Mouse (Mus musculus): ENCODE measurements around the gene Efcc1. TPM values are rescaled to one million over a fixed set of nuclear protein-coding genes. Genes with fewer than 3 reads are reported as not detected.
A peak's percentile ranks its signal among the peaks of the same experiment; 100 is the strongest.
"Not testable (repeated sequence)": the region's sequence is repeated elsewhere in the genome, so short reads cannot be mapped to it uniquely, and the experiment has no call there.

Efcc1 gene
- total RNA-seq, 2 experiments from 2014 or later = not detected

DNA sequence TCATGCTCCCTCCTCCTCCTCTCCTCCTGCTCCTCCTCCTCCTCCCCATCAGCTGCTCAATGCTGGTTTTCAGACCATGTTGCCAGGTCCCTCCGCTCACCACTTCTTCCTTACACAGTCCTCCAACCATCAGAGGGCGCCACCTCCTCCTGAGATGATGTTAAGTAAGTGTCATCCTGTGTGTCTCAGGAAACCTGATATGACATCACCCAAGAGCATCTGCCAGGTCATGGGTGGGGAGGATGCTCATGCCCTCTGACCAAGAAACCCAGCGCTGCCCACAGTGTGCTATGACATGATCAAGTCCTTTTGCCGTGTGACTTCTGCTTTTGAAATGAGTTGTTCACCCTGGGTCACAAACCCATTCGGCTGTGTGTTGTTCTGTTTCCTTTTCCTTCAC, 12.1 kb downstream of the Efcc1 start:
- peak; percentile 69 for ATAC-seq (ENCODE audit: poor library complexity, severe bottlenecking)

DNA sequence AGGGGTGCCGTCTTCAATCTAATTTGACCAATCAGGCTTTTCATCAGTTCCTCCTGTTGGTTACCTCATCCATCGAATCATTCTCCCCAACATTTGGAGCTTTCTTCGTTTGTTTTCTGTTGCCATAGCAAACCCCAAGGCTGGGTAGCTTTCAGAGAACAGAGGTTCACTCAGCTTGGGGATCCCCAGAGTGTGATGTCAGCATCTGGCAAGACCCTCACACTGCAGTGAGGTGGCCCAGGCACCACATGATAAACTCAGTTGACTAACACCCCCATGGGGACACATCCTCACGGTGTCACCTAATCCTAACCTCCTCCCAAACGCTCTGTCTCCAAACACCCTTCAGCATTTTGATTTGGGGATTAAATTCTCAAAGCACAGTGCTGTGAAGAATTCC, 12.6 kb downstream of the Efcc1 start:
- no peak for ATAC-seq (ENCODE audit: poor library complexity, severe bottlenecking)

DNA sequence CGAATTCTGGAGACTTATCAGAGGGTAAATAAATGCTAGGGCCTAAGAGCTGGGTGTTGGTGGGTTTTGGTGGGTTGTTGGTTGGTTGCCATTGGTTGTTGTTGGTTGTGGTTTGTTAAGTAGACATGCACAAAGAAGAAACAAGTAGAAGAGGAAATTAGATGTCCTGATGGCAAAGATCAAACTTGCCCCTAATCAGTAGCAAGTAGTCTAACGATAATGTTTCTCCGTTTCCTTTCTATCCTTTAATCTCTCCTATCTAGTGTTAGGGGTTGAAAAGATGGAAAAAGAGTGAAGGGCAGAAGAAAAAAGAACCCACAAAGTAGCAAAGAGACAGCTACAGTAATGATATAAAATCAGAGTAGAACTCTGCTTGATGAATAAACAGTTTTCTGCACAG, 14.0 kb downstream of the Efcc1 start:
- ATAC-seq (ENCODE audit: poor library complexity, severe bottlenecking) = no peak

DNA sequence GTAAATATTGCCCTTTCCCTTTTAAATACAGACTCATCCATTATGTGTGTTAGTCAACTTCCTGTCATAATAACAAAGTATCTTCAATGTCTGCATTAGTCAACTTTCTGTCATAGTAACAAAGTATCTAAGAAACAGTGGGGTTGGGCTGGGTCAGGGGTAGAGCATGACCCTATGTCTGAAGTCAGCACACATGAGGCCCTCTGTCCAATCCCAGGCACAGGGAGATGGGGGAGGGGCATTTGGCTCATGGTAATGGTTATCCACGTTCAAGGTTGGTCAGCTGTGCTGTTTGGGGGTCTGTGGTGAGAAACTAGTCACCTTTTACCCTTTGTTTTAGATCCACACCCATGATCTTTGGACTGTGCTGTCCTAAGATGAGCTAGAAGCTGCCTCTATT, 14.6 kb downstream of the Efcc1 start:
- ATAC-seq (ENCODE audit: poor library complexity, severe bottlenecking) = no peak

DNA sequence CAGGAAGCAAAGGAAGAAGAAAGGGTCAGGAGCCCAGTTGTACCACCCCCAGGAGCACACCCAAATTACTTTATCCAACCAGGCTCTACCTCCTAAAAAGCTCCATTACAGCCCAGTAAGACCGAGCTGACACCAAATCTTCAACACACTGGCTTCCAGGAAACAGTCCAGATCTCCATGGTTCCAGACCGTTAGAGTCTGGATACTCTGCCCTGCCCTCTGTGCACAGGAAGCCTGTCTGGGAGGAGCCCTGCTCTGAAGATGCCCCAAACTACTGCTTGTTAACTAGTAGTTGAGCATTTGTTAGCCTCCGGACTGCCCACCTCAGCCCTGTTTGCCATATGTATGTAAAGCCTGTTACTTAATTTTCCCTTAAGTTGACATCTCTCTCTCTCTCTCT, 15.4 kb downstream of the Efcc1 start:
- no peak for ATAC-seq (ENCODE audit: poor library complexity, severe bottlenecking)

DNA sequence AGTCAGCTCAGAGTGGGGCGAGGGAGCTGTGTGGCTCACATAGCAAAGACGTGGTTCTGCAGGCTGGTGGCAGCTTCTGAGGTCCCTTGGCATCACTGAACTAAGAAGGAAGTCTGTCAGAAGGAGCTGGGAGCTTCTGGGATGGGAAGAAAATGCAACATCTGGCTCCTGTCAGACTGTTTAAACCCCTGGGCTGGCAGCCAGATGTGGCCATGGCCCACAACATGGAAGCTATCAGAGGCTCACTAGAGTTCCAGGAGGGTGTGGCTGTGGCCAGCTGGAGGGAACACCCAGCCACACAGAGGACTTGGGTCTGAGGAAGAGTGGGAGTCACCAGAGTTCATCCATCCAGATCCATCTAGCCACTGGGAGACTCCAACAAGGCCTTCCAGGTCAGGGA, 16.2 kb downstream of the Efcc1 start:
- ATAC-seq (ENCODE audit: poor library complexity, severe bottlenecking) = no peak

DNA sequence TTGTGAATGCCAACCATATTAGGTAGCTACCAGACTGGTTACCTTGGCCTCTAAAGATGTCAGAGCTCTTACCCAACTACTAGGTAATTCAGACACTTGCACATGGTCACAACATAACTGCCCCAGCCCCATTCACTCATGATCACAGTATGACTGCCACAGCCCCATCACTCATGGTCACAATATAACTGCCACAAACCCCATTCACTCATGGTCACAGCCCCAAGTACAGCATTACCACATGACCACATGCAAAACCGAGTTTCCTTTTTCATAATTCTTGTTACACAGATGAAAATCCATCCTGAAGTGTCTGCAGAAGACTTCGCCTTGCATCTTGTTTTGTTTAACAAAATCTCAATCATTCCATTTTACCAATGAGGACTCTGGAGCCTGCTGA, 17.4 kb downstream of the Efcc1 start:
- no peak for ATAC-seq (ENCODE audit: poor library complexity, severe bottlenecking)

DNA sequence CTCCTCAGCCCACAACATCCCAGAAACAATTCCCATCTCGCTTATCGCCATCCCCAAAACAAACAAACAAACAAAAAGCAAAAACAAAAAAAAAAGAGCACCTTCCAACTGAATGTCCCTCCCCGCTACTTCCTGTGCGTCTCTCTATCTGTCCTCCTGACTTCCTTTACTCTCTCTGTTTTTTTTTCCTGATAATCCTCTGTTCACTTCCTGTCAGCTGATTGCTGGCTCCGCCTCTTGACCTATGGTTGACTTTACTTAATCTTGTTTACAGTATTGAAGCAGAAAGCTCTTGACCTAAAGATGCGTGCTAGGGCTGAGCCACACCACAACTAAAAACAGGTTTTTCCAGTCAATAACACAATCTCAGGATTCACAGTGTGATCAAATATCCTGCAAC, 17.9 kb downstream of the Efcc1 start:
- no peak for ATAC-seq (ENCODE audit: poor library complexity, severe bottlenecking)

DNA sequence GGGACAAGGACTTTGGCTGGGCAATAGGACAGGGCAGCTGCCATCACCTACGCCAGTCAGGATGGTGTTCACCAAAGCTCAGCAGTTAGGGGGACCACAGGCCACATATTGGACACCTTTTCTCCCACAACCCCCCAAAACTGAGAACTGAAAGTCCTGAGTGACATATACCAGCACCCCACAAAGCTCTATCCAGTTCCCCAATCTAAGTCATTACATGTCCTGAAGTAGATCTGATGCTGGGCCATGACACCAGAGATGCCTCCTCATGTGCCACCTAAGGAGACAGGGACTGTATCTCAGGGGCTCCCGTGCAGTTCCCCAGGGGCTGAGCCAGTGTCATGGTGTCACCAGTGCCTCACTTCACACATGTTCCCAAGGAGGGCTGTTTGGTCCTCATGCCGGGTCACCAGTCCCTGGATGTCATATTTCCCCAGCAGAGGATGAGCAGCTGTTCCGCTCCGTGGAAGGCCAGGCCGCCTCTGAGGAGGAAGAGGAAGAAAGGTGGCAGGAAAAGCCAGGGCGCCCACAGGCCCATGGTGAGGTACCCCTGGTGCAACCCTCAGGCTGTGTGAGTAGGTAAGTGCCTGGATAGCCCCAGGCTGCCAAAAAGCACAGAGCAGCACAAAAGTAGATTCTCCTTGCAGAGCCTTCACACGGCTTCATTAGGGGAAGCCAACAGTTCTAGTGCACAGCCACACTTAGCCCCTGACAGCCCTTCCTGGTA, 19.7 kb downstream of the Efcc1 start:
- peak; percentile 45; the same call in 1 of the 2 replicates for ATAC-seq (ENCODE audit: poor library complexity, severe bottlenecking)

DNA sequence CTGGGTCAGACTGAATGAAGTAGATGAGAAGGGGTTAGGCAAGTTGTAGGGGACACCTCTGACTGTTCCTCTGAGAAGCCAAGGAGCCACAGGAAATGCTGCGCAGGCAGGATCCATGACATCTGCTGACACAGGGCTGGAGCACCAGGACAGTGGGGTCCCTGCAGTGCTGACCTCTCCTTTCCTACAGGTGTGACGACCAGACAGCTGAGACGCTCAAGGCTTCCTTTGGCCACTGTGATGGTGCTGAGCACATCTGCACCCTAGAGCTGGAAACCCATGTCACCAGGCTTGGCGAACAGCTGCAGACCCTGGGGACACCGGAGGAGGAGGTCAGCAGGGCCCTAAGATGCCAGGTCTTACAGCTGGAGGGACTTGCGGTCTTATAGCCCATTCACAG, 20.9 kb downstream of the Efcc1 start:
- ATAC-seq (ENCODE audit: poor library complexity, severe bottlenecking) = no peak

DNA sequence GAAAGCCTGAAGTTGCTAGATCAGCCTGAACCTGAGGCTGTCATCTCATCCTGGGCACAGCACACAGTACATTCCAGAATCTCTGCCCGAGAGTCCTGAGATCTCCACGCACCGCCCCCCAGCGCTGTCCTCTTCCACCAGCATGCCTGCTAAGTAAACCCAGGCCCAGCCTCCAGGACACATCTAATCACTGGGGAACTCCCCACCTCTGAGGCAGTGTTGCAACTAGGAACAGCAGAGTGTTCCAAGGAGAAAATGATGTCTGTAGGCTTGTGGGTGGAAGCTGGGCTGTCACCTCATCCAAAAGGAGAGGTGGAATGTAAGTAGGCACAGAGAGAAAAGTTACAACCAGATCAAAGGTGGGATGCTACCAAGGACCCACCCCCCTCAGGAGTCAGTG, 24.5 kb downstream of the Efcc1 start:
- ATAC-seq (ENCODE audit: poor library complexity, severe bottlenecking) = no peak

DNA sequence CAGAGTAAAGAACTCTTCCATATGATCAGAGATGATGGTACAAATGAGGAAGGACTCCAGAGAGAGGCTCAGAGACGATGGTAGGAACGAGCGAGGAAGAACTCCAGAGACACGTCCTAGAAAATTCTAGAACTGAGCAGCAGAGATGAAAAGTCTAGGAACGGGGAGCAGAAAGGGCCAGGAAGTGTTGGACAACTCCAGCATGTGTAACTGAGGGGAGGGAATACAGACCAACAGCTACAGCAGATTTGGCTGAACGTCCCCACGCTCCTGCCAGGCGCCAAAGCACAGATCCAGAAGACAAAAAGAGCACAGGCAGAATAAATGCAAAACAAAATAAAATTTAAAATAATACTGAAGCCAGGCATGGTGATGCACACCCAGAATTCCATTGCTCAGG, 26.2 kb downstream of the Efcc1 start:
- no peak for ATAC-seq (ENCODE audit: poor library complexity, severe bottlenecking)

DNA sequence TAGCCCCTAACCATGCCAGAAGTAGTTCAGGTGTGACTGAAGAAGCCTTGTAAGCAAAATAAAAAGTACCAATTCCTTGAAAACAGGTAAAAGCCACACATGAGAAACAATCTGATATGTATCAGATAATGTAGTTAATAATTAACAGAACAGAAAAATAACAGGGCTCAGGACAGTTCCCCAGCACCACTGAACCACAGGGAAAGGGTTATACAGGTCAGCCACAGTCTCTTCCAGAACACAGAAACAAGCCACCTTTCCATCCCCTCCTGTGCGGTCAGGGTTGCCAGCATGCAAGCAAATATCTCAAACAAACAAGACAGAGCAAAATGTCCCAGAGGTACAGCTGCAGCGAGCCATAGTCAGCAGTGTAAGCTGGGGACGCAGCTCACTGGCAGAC, 28.7 kb downstream of the Efcc1 start:
- no peak for ATAC-seq (ENCODE audit: poor library complexity, severe bottlenecking)

DNA sequence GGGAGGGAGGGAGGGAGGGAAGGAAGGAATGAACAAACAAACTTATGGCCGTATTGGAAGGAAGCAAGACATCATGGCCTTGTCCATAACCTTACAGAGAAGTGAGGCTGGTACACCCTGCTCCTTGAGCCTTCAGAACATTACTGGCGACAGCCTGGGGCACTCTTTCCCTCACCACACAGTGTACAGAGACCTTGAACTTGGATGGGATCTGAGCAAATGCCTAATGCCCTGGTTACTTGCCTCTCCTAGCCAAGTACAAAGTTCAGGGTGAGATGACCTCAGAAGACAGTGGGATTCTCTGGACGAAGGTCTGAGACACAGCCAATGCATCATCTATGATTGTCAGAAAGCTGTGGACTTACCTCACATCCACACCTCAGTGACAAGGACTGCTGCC, 29.2 kb downstream of the Efcc1 start:
- no peak for ATAC-seq (ENCODE audit: poor library complexity, severe bottlenecking)

DNA sequence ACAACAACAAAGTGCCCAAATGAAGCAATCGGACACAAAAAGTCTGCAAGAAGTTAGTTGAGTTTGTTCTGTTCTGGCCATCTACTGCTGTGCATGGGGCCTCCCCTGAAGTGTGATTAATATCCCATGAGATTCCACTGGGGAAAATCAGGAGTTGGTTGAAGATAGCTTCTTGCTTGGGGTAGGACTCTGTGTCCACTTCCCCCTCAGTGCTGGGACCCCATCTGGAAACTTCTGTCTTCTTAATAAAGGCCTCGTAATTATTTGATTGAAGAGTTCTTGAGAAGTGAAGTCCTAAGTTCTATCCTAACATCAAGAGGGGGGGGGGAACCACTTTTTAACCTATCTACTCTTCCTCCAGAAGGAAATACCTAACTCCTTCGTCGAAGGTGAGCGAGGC, 31.5 kb downstream of the Efcc1 start:
- ATAC-seq (ENCODE audit: poor library complexity, severe bottlenecking) = no peak

DNA sequence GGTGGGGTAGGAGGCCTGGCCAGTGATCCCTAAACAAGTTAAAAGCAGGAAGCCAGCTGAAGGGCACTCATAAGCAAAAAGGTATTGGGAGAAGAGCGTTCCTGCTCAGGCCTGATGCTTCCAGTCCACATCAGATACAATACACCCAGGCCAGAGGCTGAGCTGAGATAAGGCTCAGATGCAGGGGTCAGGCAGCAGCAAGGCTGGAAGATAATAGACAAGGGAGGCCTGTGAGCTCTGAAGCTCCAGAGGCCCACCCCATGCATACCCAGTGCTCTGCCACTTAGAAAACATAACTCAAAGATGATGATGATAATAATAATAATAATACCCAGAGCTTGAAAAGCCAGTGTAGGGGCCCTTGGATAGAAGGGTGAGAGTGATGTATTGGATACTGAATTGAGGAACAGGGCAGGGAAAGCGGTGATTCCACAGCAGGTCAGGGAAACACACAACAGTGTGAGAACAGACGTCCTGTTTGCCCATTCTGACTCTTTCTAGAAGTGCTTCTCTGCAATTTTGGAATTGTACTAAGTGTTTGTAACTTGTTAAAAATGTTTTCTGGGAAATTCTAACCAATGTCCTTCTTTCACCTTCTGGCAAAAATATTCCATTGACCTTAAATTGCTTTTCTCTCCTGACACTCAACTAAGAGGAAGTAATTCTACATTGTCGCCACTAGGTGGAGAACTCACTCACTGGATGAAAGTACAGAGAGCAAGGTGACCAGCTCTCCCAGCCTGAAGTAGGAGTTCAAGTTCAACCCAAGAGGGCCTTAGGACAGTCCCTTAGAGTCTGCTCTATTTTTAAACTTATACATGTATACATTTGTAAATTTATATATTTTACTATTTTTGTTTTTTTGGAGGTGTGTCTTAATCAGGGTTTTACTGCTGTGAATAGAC, 33.0 kb downstream of the Efcc1 start:
- peak; percentile 84 for ATAC-seq (ENCODE audit: poor library complexity, severe bottlenecking)

DNA sequence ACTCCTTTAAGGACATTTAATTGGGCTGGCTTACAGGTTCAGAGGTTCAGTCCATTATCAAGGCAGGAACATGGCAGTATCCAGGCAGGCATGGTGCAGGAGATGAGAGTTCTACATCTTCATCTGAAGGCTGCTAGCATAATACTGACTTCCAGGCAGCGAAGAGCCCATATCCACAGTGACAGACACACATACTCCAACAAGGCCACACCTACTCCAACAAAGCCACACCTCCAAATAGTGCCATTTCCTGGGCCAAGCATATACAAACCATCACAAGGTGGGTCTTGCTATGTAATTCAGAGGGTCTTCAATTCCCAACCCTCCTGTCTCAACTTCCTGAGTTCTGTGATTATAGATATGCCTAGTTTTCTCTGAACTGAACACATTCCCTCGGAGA, 33.6 kb downstream of the Efcc1 start:
- ATAC-seq (ENCODE audit: poor library complexity, severe bottlenecking) = not testable (repeated sequence)

DNA sequence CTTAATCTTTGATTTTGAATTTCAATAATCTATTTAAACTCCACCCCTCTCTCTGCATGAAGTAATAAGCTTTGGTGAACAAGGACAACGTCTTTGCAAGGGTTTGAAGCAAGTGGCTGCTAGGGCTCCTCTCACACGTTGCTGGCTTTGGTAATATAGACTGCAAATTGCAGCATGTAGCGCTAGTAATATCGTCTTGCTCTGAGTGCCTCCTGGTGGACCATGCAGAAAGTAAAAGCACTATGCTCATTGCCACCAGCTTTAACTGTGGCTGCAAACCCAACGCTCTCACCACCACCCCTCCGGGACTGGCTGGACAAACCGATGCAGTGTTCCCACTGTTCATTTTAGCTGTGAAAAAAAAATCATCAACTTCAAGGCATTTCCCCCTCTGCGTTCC, 40.0 kb downstream of the Efcc1 start:
- ATAC-seq (ENCODE audit: poor library complexity, severe bottlenecking) = 0 out of 2 replicates have a peak, but pooled peaks have one; percentile 47

DNA sequence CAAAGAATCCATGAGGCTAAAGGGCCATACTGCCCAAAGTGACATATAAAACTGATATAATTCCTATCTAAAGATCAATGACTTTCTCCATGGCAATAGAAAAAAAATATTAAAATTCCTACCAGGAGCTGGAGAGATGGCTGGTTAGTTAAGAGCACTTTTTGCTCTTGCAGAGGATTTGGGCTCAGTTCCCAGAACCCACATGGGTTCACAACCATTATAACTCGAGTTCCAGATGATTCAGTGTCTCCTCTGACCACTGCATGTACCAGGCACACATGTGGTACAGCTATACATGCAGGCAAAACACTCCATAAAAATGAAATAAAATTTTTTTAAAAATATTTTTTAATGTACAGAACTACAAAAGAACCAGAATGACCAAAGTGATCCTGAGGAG, 43.8 kb downstream of the Efcc1 start:
- no peak for ATAC-seq (ENCODE audit: poor library complexity, severe bottlenecking)

DNA sequence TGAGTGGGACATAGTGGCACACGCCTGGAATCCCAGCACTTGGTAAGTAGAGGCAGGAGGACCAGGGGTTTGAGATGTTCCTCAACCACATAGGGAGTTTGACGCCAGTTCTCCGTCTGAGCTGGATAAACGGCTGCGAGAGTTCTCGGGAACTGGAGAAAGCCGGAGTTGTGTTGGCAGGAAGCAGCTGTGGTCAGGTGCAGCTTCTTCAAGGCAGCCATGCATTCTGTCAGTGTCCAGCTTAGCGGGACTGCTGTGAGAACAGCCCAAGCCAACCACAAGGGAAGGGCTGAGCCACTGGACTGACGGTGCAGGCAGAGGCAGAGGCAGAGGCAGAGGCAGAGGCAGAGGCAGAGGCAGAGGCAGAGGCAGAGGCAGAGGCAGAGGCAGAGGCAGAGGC, 44.2 kb downstream of the Efcc1 start:
- no peak for ATAC-seq (ENCODE audit: poor library complexity, severe bottlenecking)

DNA sequence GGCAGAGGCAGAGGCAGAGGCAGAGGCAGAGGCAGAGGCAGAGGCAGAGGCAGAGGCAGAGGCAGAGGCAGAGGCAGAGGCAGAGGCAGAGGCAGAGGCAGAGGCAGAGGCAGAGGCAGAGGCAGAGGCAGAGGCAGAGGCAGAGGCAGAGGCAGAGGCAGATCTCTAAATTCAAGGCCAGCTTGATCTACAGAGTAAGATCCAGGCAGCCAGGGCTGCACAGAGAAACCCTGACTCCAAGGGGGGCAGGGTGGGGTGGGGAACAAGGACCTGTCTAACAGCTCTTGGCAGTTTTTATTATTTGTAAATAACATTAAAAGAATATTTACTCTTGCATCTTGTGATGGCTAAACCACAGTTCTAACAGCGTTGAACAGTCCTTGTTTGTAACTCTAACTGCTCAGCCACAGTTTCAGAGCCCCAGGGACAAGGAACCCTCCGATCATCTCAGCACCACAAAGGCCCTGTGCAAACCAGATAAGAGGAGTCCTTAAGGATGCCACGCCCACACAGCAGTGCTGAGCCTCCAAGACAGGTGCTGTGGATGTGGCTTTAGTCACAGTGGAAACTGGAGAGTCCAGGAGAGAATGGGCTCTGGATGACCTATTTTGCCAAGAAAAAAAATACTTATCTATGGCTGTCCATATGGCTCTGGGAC, 45.0 kb downstream of the Efcc1 start:
- ATAC-seq (ENCODE audit: poor library complexity, severe bottlenecking) = peak; percentile 46; the same call in 1 of the 2 replicates

DNA sequence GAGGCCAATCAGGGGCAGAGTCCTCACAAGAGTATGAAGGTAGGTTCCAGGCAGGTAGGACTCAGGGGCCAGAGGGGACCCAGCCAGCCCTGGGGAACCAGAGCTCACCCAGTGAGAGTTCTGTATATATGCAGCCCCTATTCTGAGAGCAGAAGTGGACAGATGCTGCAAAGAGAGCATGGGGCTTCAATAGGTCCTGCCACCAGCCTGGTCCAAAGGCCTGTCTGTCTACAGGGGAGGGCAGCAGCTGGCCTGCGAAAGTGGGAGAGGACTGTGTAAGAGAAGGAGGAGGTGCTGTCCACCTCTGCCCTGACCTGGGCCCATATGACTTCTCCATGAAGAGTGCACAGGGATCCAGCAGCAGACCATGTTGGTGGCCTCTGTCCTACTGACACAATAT, 46.0 kb downstream of the Efcc1 start:
- ATAC-seq (ENCODE audit: poor library complexity, severe bottlenecking) = no peak

Measured in megakaryocyte, adult 5-6 weeks (primary cell).